Mouse (Mus musculus): ENCODE data around the gene Gm3776. TPM values are rescaled to one million over a fixed set of nuclear protein-coding genes. Genes with fewer than 3 reads are reported as not detected.
"Not testable (repeated sequence)": the region's sequence is repeated elsewhere in the genome, so short reads cannot be mapped to it uniquely, and the experiment has no call there.

Gm3776 gene
- total RNA-seq (2014; rRNA removed) (5.1 and 42.0 TPM in 2 replicates), polyA plus RNA-seq (2012; rRNA removed) (0.48 and 0.92 TPM in 2 replicates)

- H3K4me3 ChIP-seq (ENCODE audit: insufficient read depth, low read depth, low read length); H3K27me3 ChIP-seq (ENCODE audit: control insufficient read depth, insufficient read depth, low read length); H3K79me2 ChIP-seq (ENCODE audit: control insufficient read depth, insufficient read depth, low read length); H3K4me1 ChIP-seq (ENCODE audit: control insufficient read depth, insufficient read depth, low read length); DNase-seq (ENCODE audit: extremely low read depth, low read depth, low spot score); H3K27ac ChIP-seq (replicated peaks; ENCODE audit: insufficient read depth, low read depth, low read length); H3K36me3 ChIP-seq (ENCODE audit: control insufficient read depth, insufficient read depth, low read length); H3K9ac ChIP-seq (ENCODE audit: low read depth, low read length): not testable (repeated sequence)
- 14% methylated on average over 2 of the region's 3 CpGs for WGBS
Measured at GRCm38 (mm10) chr9:78256914-78257313, at the start of gene Gm3776. Gene Gm3776 (plus strand): TSS chr9:78257129.

GRCm38 (mm10) chr9:78208956-78209355, 48.0 kb upstream of the Gm3776 start:
- Histone ChIP-seq H3K79me2 (ENCODE audit: control insufficient read depth, insufficient read depth, low read length) (no peaks in the 10 kb centered on the region), H3K27ac (replicated peaks; ENCODE audit: insufficient read depth, low read depth, low read length) (no peak overlapping the region), H3K27me3 (ENCODE audit: control insufficient read depth, insufficient read depth, low read length) (no peaks in the 10 kb centered on the region), H3K36me3 (ENCODE audit: control insufficient read depth, insufficient read depth, low read length) (peaks cover 16% of the 10 kb centered on the region), H3K4me3 (ENCODE audit: insufficient read depth, low read depth, low read length) (no peak overlapping the region), H3K4me1 (ENCODE audit: control insufficient read depth, insufficient read depth, low read length) (peaks cover 7% of the 10 kb centered on the region; the same call in 1 of the 2 replicates), H3K9ac (ENCODE audit: low read depth, low read length) (no peak overlapping the region)
- TF ChIP-seq CTCF (IDR thresholded peaks at IDR 0.05; ENCODE audit: low read depth, low read length) (no peak), POLR2A (IDR thresholded peaks at IDR 0.05; ENCODE audit: extremely low read depth, insufficient read depth, low read length) (no peak)
- DNase-seq (ENCODE audit: extremely low read depth, low read depth, low spot score), result no peak
- 75% methylated on average over 4 of the region's 4 CpGs for WGBS

DNA sequence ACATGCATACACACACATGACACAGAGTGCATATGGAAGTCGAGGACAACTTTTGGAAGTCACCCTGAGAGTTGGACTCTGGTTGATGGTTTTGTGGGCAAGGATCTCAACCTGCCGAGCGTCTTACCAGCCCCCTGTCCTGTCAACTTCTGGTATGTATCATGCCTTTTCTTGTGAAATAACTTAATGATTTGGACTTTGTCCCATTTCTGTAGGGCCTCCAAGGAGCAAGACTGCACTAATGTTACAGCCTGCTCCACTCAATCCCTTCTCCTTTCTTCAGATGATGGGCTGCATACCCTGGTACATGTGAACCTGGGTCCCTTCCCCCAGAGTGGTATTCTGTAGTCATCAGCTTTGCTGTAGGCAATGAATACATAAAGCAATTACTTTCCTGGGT, 46.9 kb upstream of the Gm3776 start:
- Histone ChIP-seq H3K4me1 (ENCODE audit: control insufficient read depth, insufficient read depth, low read length) (peaks cover 3% of the 10 kb centered on the region; the same call in 1 of the 2 replicates), H3K27me3 (ENCODE audit: control insufficient read depth, insufficient read depth, low read length) (no peaks in the 10 kb centered on the region), H3K36me3 (ENCODE audit: control insufficient read depth, insufficient read depth, low read length) (peaks cover 14% of the 10 kb centered on the region), H3K9ac (ENCODE audit: low read depth, low read length) (no peak overlapping the region), H3K27ac (replicated peaks; ENCODE audit: insufficient read depth, low read depth, low read length) (no peak overlapping the region), H3K79me2 (ENCODE audit: control insufficient read depth, insufficient read depth, low read length) (no peaks in the 10 kb centered on the region), H3K4me3 (ENCODE audit: insufficient read depth, low read depth, low read length) (no peak overlapping the region)
- DNase-seq (ENCODE audit: extremely low read depth, low read depth, low spot score), result no peak
- TF ChIP-seq POLR2A (IDR thresholded peaks at IDR 0.05; ENCODE audit: extremely low read depth, insufficient read depth, low read length) (no peak), CTCF (IDR thresholded peaks at IDR 0.05; ENCODE audit: low read depth, low read length) (no peak)
- WGBS, result 97% methylated on average over 3 of the region's 3 CpGs

DNA sequence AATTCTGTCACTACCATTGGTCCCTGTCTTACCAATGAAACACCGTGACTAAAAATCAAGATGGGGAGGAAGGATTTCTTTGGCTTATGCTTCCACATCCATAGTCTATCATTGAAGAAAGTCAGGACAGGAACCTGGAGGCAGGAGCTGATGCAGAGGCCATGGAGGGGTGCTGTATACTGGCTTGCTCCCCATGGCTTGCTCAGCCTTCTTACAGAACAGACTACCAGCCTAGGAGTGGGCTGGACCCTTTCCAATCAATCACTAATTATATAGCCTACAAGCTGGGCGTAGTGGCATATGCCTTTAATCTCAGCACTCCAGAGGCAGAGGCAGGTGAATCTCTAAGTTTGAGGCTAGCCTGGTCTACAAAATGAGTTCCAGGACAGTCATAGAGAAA, 46.1 kb upstream of the Gm3776 start:
- TF ChIP-seq POLR2A (IDR thresholded peaks at IDR 0.05; ENCODE audit: extremely low read depth, insufficient read depth, low read length) (no peak), CTCF (IDR thresholded peaks at IDR 0.05; ENCODE audit: low read depth, low read length) (no peak)
- peaks cover 12% of the 10 kb centered on the region for H3K36me3 ChIP-seq (ENCODE audit: control insufficient read depth, insufficient read depth, low read length)
- no peak overlapping the region for H3K4me3 ChIP-seq (ENCODE audit: insufficient read depth, low read depth, low read length)
- H3K9ac ChIP-seq (ENCODE audit: low read depth, low read length), result no peak overlapping the region
- no peaks in the 10 kb centered on the region for H3K27me3 ChIP-seq (ENCODE audit: control insufficient read depth, insufficient read depth, low read length)
- WGBS, result 98% methylated on average over 2 of the region's 2 CpGs
- H3K79me2 ChIP-seq (ENCODE audit: control insufficient read depth, insufficient read depth, low read length), result no peaks in the 10 kb centered on the region
- no peak overlapping the region for H3K27ac ChIP-seq (replicated peaks; ENCODE audit: insufficient read depth, low read depth, low read length)
- H3K4me1 ChIP-seq (ENCODE audit: control insufficient read depth, insufficient read depth, low read length), result peaks cover 3% of the 10 kb centered on the region; the same call in 1 of the 2 replicates
- DNase-seq (ENCODE audit: extremely low read depth, low read depth, low spot score), result no peak

DNA sequence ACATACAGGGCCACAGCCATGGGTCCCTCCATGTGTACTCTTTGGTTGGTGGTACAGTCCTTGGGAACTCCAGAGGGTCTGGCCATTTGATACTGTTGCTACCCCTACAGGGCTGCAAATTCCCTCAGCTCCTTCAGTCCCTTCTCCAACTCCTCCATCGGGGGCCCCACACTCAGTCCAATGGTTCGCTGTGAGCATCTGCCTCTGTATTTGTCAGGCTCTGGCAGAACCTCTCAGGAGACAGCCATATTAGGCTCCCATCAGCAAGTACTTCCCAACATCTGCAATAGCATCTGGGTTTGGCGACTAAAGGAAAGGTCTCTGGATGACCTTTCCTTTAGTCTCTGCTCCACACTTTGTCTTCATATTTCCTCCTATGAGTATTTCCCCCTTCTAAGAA, 45.4 kb upstream of the Gm3776 start:
- DNase-seq (ENCODE audit: extremely low read depth, low read depth, low spot score), result no peak
- Histone ChIP-seq H3K79me2 (ENCODE audit: control insufficient read depth, insufficient read depth, low read length) (no peaks in the 10 kb centered on the region), H3K27ac (replicated peaks; ENCODE audit: insufficient read depth, low read depth, low read length) (no peak overlapping the region), H3K36me3 (ENCODE audit: control insufficient read depth, insufficient read depth, low read length) (peaks cover 12% of the 10 kb centered on the region), H3K27me3 (ENCODE audit: control insufficient read depth, insufficient read depth, low read length) (no peaks in the 10 kb centered on the region), H3K9ac (ENCODE audit: low read depth, low read length) (no peak overlapping the region), H3K4me3 (ENCODE audit: insufficient read depth, low read depth, low read length) (no peak overlapping the region), H3K4me1 (ENCODE audit: control insufficient read depth, insufficient read depth, low read length) (peaks cover 3% of the 10 kb centered on the region; the same call in 1 of the 2 replicates)
- WGBS, result 95% methylated on average over 3 of the region's 3 CpGs
- no peak for TF ChIP-seq POLR2A (IDR thresholded peaks at IDR 0.05; ENCODE audit: extremely low read depth, insufficient read depth, low read length)
- TF ChIP-seq CTCF (IDR thresholded peaks at IDR 0.05; ENCODE audit: low read depth, low read length), result no peak

DNA sequence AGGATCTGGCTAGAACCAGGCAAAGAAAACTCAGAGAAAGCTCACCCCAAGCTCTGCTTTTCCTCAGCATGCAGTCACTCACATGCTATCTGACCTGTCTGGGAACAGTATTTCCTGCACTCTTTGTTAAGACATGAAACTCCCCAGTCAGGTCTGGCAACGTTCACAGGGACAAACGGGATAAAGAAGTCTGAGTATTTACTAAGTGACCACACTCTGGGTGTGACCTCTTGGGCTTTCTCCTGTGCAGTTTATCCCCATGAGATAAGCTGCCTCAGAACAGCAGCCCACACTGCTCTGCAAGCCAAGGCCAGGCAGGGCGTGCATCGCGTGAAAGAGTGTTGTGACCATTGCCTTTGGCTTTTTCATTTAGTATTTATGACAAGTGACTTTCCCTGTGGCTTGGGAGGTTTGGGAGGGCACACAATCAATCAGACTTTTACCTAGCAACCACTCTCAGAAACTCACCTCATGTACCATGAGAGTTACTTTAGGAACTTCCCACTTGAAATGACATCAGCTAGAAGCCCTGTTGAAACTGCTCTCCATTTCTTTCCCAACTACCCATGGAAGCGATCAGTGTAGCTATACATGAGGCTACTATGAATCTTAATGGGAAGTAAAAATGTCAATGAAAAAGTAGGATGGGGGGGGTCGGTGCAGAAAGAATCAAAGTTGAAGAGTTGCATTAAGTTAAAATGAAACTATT, 44.4 kb upstream of the Gm3776 start:
- 45% methylated on average over 7 of the region's 7 CpGs for WGBS
- DNase-seq (ENCODE audit: extremely low read depth, low read depth, low spot score), result peak; percentile 47
- no peaks in the 10 kb centered on the region for H3K79me2 ChIP-seq (ENCODE audit: control insufficient read depth, insufficient read depth, low read length)

More for the DNA sequence above, 44.4 kb upstream of the Gm3776 start:
- H3K4me3 ChIP-seq (ENCODE audit: insufficient read depth, low read depth, low read length), result no peak overlapping the region
- H3K27ac ChIP-seq (replicated peaks; ENCODE audit: insufficient read depth, low read depth, low read length), result no peak overlapping the region
- no peaks in the 10 kb centered on the region for H3K27me3 ChIP-seq (ENCODE audit: control insufficient read depth, insufficient read depth, low read length)
- no peak overlapping the region for H3K9ac ChIP-seq (ENCODE audit: low read depth, low read length)
- H3K36me3 ChIP-seq (ENCODE audit: control insufficient read depth, insufficient read depth, low read length), result peaks cover 10% of the 10 kb centered on the region
- TF ChIP-seq POLR2A (IDR thresholded peaks at IDR 0.05; ENCODE audit: extremely low read depth, insufficient read depth, low read length) (no peak), CTCF (IDR thresholded peaks at IDR 0.05; ENCODE audit: low read depth, low read length) (no peak)
- peaks cover 3% of the 10 kb centered on the region; the same call in 1 of the 2 replicates for H3K4me1 ChIP-seq (ENCODE audit: control insufficient read depth, insufficient read depth, low read length)
